Mouse (Mus musculus) heart, embryonic 16.5 days (tissue): ENCODE results near the gene Rbm46. TPM values are rescaled to one million over a fixed set of nuclear protein-coding genes. Genes with fewer than 3 reads are reported as not detected.
A peak's percentile ranks its signal among the peaks of the same experiment; 100 is the strongest.

Source experiments
- ATAC-seq: fragments of 200-750 bp; cut with Nextera tagmentation; replicated peaks from 2 replicates; pipeline ENCODE4 v1.8.0; 2017; ENCODE audit warnings: moderate number of reproducible peaks; ENCODE audit not compliant: insufficient read depth, low FRiP score; ENCODE audit errors: extremely low read depth
- H3K27ac ChIP-seq: fragments of 300-500 bp; sonication (generic); 2 replicates; pipeline ENCODE4 v1.5.1; 2014; ENCODE audit warnings: mild to moderate bottlenecking, low read length, control low read depth, moderate library complexity
- H3K27me3 ChIP-seq: fragments of 300-500 bp; sonication (generic); 2 replicates; pipeline ENCODE4 v1.6.1; 2014; ENCODE audit warnings: low read length, mixed read lengths; ENCODE audit not compliant: control insufficient read depth, insufficient read depth
- H3K36me3 ChIP-seq: fragments of 300-500 bp; sonication (generic); 2 replicates; pipeline ENCODE4 v1.6.1; 2014; ENCODE audit not compliant: control insufficient read depth, insufficient read depth
- H3K4me1 ChIP-seq: fragments of 300-500 bp; sonication (generic); 2 replicates; pipeline ENCODE4 v1.6.1; 2014; ENCODE audit warnings: low read length, mixed read lengths; ENCODE audit not compliant: control insufficient read depth, insufficient read depth
- H3K4me2 ChIP-seq: fragments of 300-500 bp; sonication (generic); 2 replicates; pipeline ENCODE4 v1.6.1; 2014; ENCODE audit warnings: low read depth, mild to moderate bottlenecking, control low read depth, low read length
- H3K4me3 ChIP-seq: fragments of 300-500 bp; sonication (generic); 2 replicates; pipeline ENCODE4 v1.5.1; 2014; ENCODE audit warnings: mild to moderate bottlenecking, control low read depth, low read length
- H3K9ac ChIP-seq: fragments of 300-500 bp; sonication (generic); 2 replicates; pipeline ENCODE4 v1.6.1; 2014; ENCODE audit warnings: low read length, control low read depth
- H3K9me3 ChIP-seq: fragments of 300-500 bp; sonication (generic); replicated peaks from 2 replicates; pipeline ENCODE4 v1.6.1; 2016; ENCODE audit warnings: low read length; ENCODE audit not compliant: control insufficient read depth
- WGBS: fragments of 180-500 bp; shearing (Covaris S2); extraction: QIAGEN DNeasy Blood & Tissue Kit; methylation state at CpG from one replicate; pipeline ENCODE4 v1.1.7; 2014; 5-methylcytosine and 5-hydroxymethylcytosine counted together
- polyA plus RNA-seq: library from polyadenylated mRNA; unstranded; fragments of >200 nt; fragmentation: Nextera tagmentation; extraction: Ambion mirVana; gene quantifications from 2 replicates; pipeline ENCODE4 v1.2.1, GENCODE M21; 2015

Rbm46 gene
- polyA plus RNA-seq, 1 experiment from 2014 or later, result 1.4 TPM

- ATAC-seq, result no peak; the same call in 1 of the 2 replicates
- Histone ChIP-seq H3K9ac (no peak overlapping the region), H3K4me1 (peaks cover 4% of the 10 kb centered on the region; the same call in 1 of the 2 replicates), H3K4me3 (peak overlapping the region; percentile 53), H3K4me2 (peak overlapping the region; percentile 75), H3K27ac (no peak overlapping the region), H3K27me3 (peaks cover 21% of the 10 kb centered on the region), H3K36me3 (no peaks in the 10 kb centered on the region), H3K9me3 (peaks cover 4% of the 10 kb centered on the region; the same call in 1 of the 2 replicates)
- WGBS, result 17% methylated on average over 66 of the region's 69 CpGs
These were observed 462 bp downstream of the Rbm46 start for GRCm38 (mm10) chr3:82875671-82876371.

- Histone ChIP-seq H3K4me1 (no peaks in the 10 kb centered on the region), H3K9me3 (no peaks in the 10 kb centered on the region), H3K27ac (no peak overlapping the region), H3K36me3 (no peaks in the 10 kb centered on the region), H3K27me3 (no peaks in the 10 kb centered on the region), H3K9ac (no peak overlapping the region), H3K4me3 (no peak overlapping the region), H3K4me2 (no peak overlapping the region)
- 28% methylated on average over 4 of the region's 4 CpGs for WGBS
- ATAC-seq, result no peak
These were observed 18.7 kb downstream of the Rbm46 start for GRCm38 (mm10) chr3:82857414-82858077.

- H3K9me3 ChIP-seq, result no peaks in the 10 kb centered on the region
- H3K4me2 ChIP-seq, result no peak overlapping the region
- H3K4me1 ChIP-seq, result no peaks in the 10 kb centered on the region
- 79% methylated on average over 9 of the region's 9 CpGs for WGBS
- ATAC-seq, result no peak
- no peak overlapping the region for H3K4me3 ChIP-seq
- no peaks in the 10 kb centered on the region for H3K36me3 ChIP-seq
- H3K9ac ChIP-seq, result no peak overlapping the region
- no peak overlapping the region for H3K27ac ChIP-seq
- H3K27me3 ChIP-seq, result no peaks in the 10 kb centered on the region
These were observed 51.1 kb downstream of the Rbm46 start for GRCm38 (mm10) chr3:82825165-82825564.

DNA sequence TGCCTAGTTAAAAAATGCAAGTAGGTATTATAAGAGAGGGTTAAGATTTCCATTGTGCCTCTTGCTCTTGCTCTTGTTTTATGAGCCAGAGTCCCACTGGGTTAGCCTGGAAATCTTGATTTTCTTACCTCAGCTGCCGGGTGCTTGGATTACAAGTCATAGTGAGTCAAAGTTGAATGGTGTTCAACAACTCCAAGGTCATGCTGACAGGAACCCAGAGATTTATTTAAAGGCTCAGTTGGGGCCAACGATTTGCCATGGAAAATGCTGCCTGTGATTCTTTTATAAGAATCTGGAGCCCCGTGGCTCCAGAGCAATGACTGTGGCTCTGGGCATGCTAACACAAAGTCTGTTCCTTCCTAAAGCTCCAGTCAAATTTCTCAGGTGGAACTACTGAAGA, 64.4 kb downstream of the Rbm46 start:
- ATAC-seq, result no peak
- no peak overlapping the region for H3K27ac ChIP-seq
- H3K9ac ChIP-seq, result no peak overlapping the region
- no peak overlapping the region for H3K4me2 ChIP-seq
- H3K9me3 ChIP-seq, result no peaks in the 10 kb centered on the region
- H3K4me1 ChIP-seq, result no peaks in the 10 kb centered on the region
- no peaks in the 10 kb centered on the region for H3K36me3 ChIP-seq
- H3K4me3 ChIP-seq, result no peak overlapping the region
- 70% methylated on average over 3 of the region's 3 CpGs for WGBS
- H3K27me3 ChIP-seq, result no peaks in the 10 kb centered on the region

DNA sequence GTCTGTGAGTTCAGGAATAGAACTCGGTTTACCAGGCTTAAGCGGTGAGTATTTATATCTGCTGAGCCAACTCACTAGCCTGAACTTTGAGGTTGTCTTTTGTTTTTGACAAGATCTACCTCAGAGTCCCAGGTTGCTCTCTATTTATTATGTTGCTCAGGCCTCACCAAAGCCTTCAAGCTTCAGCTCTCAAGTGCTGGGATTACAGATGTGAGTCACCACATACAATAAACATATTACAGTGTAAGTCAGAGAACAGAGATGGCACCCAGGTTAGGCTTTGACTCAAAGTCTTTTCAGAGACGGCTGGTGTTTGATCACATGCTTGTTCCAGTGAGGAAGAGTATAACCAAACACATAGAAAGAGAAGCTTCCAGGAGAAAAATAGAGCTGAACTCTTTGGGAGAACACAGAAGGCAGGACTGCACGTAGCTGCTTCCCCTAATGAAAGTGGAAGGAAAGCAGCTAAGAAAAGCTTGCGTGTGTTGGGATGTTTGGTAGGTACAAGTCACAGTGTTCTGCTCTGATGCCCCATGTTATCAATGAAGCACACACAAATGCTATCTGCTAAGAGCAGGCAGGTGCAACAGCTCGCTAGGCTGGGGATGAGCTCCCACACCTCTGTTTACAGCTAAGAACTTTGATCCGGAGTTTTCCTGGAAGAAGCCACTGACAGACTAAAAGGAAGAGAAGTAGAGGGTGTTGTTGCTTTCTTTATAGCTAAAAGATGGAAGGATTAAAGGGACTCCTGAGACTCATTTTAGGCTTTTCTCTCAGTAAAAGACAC, 65.8 kb downstream of the Rbm46 start:
- no peaks in the 10 kb centered on the region for H3K4me1 ChIP-seq
- H3K9me3 ChIP-seq, result no peaks in the 10 kb centered on the region
- no peak overlapping the region for H3K4me2 ChIP-seq
- H3K4me3 ChIP-seq, result no peak overlapping the region
- H3K36me3 ChIP-seq, result no peaks in the 10 kb centered on the region
- no peak overlapping the region for H3K9ac ChIP-seq
- no peak for ATAC-seq
- H3K27ac ChIP-seq, result no peak overlapping the region
- H3K27me3 ChIP-seq, result no peaks in the 10 kb centered on the region
- WGBS, result 82% methylated on average over 7 of the region's 7 CpGs

GRCm38 (mm10) chr3:82809769-82810168, 66.5 kb downstream of the Rbm46 start:
- H3K27me3 ChIP-seq, result no peaks in the 10 kb centered on the region
- no peak overlapping the region for H3K27ac ChIP-seq
- H3K9me3 ChIP-seq, result no peaks in the 10 kb centered on the region
- WGBS, result 77% methylated on average over 7 of the region's 7 CpGs
- no peak for ATAC-seq
- no peak overlapping the region for H3K9ac ChIP-seq
- no peaks in the 10 kb centered on the region for H3K36me3 ChIP-seq
- H3K4me1 ChIP-seq, result no peaks in the 10 kb centered on the region
- no peak overlapping the region for H3K4me2 ChIP-seq
- no peak overlapping the region for H3K4me3 ChIP-seq

GRCm38 (mm10) chr3:82808323-82808911, 67.9 kb downstream of the Rbm46 start:
- H3K4me2 ChIP-seq, result no peak overlapping the region
- no peak overlapping the region for H3K4me3 ChIP-seq
- no peak overlapping the region for H3K9ac ChIP-seq
- no peak for ATAC-seq
- no peaks in the 10 kb centered on the region for H3K9me3 ChIP-seq
- H3K36me3 ChIP-seq, result no peaks in the 10 kb centered on the region
- WGBS, result 75% methylated on average over 1 of the region's 1 CpGs
- H3K4me1 ChIP-seq, result no peaks in the 10 kb centered on the region
- H3K27me3 ChIP-seq, result no peaks in the 10 kb centered on the region
- no peak overlapping the region for H3K27ac ChIP-seq

GRCm38 (mm10) chr3:82805291-82805690, 71.0 kb downstream of the Rbm46 start:
- ATAC-seq, result no peak
- Histone ChIP-seq H3K27ac (no peak overlapping the region), H3K4me1 (no peaks in the 10 kb centered on the region), H3K36me3 (no peaks in the 10 kb centered on the region), H3K9me3 (no peaks in the 10 kb centered on the region), H3K4me3 (no peak overlapping the region), H3K9ac (no peak overlapping the region), H3K27me3 (no peaks in the 10 kb centered on the region), H3K4me2 (no peak overlapping the region)
- WGBS, result 71% methylated on average over 7 of the region's 7 CpGs
